Mouse (Mus musculus): ENCODE measurements at regions not wholly inside any gene's neighbourhood (a gene's known extent, or its start where the extent isn't known, plus 50 kb on each side); places are given as distances from the start of the nearest gene placed in this dataset.
A peak's percentile ranks its signal among the peaks of the same experiment; 100 is the strongest.

DNA sequence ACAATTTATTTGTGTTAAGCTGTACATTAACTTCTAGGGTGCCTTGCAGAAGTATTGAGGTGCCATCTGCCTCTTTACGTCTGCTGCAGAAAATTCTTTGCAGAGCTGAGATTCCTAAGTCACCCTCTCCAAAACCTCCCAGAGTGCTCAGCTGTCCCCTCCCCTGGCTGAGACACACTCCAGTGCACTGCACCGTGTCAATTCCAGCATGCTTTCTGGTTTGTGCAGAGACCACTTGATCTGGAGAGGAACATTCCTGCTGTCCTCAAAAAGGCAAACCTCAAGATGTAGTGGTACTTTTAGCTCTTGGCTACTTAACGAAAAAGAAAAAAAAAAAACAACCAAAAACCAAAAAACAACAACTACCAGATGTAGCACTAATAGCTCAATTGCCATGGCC, 145.2 kb upstream of the Krr1 start:
- WGBS: 54% methylated on average over 3 of the region's 3 CpGs

DNA sequence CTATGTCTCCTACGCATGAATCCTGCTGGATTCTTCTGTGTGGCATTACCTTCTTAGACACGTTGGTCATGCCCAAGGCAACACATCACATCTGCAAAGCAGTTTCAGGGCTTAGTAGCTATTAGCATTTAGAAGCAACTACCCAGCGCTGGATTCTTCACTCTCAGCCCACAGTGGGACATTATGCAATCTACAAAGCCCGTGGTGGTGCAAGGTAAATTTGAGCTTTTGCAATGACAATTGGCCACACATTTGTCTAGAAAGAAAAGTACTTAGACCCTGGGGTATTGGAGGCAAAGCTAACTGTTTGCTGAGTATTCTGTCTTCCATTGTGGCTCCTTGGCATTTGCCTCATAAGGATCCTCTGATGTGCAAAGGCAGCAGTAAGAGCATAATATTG, 144.5 kb upstream of the Krr1 start:
- 85% methylated on average over 4 of the region's 4 CpGs for WGBS
- no peak for DNase-seq (ENCODE audit: low spot score, missing footprints)
- no peaks in the 10 kb centered on the region for H3K27me3 ChIP-seq (ENCODE audit: control insufficient read depth, insufficient read depth, low read length)
- H3K27ac ChIP-seq (ENCODE audit: low read depth, low read length): no peak overlapping the region
- no peak overlapping the region for H3K4me3 ChIP-seq (ENCODE audit: low read depth, low read length)
- H3K9ac ChIP-seq (ENCODE audit: low read length): no peak overlapping the region
- no peak overlapping the region for H3K4me2 ChIP-seq
- no peaks in the 10 kb centered on the region for H3K4me1 ChIP-seq (ENCODE audit: control insufficient read depth, insufficient read depth, low read length)
- H3K9me3 ChIP-seq (ENCODE audit: control insufficient read depth, low read length): no peaks in the 10 kb centered on the region
- no peak for ATAC-seq (ENCODE audit: low FRiP score)
- no peaks in the 10 kb centered on the region for H3K36me3 ChIP-seq (ENCODE audit: control insufficient read depth, insufficient read depth, low read length)

More for the DNA sequence above, 145.2 kb upstream of the Krr1 start:
- ATAC-seq (ENCODE audit: low FRiP score) (no peak), DNase-seq (ENCODE audit: low spot score, missing footprints) (no peak)
- Histone ChIP-seq H3K4me1 (ENCODE audit: control insufficient read depth, insufficient read depth, low read length) (no peaks in the 10 kb centered on the region), H3K9me3 (ENCODE audit: control insufficient read depth, low read length) (no peaks in the 10 kb centered on the region), H3K36me3 (ENCODE audit: control insufficient read depth, insufficient read depth, low read length) (no peaks in the 10 kb centered on the region), H3K27ac (ENCODE audit: low read depth, low read length) (no peak overlapping the region), H3K4me3 (ENCODE audit: low read depth, low read length) (no peak overlapping the region), H3K27me3 (ENCODE audit: control insufficient read depth, insufficient read depth, low read length) (no peaks in the 10 kb centered on the region), H3K4me2 (no peak overlapping the region), H3K9ac (ENCODE audit: low read length) (no peak overlapping the region)

DNA sequence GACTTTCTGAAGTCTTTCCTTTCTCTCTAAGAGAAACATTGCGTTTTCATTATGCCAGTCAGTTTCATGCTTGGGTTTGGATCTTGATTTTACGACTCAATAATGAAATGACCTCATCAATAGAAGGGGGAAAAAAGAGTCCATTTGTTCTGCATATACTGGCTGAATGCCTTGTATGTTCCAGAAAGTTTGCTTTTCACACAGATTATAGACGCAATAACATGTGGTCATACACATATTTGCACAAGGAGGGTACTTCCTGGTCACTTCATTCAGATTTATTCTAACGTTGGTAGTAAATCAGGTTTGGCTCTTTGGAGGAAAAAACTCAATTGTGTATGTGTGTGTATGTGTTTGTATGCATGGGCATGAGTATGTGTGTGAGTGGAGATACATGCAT, 143.9 kb upstream of the Krr1 start:
- H3K36me3 ChIP-seq (ENCODE audit: control insufficient read depth, insufficient read depth, low read length): no peaks in the 10 kb centered on the region
- no peak overlapping the region for H3K9ac ChIP-seq (ENCODE audit: low read length)
- DNase-seq (ENCODE audit: low spot score, missing footprints) (no peak), ATAC-seq (ENCODE audit: low FRiP score) (no peak)
- no peaks in the 10 kb centered on the region for H3K9me3 ChIP-seq (ENCODE audit: control insufficient read depth, low read length)
- H3K27ac ChIP-seq (ENCODE audit: low read depth, low read length): no peak overlapping the region
- no peaks in the 10 kb centered on the region for H3K4me1 ChIP-seq (ENCODE audit: control insufficient read depth, insufficient read depth, low read length)
- no peak overlapping the region for H3K4me2 ChIP-seq
- WGBS: 90% methylated on average over 4 of the region's 4 CpGs
- no peaks in the 10 kb centered on the region for H3K27me3 ChIP-seq (ENCODE audit: control insufficient read depth, insufficient read depth, low read length)
- no peak overlapping the region for H3K4me3 ChIP-seq (ENCODE audit: low read depth, low read length)

DNA sequence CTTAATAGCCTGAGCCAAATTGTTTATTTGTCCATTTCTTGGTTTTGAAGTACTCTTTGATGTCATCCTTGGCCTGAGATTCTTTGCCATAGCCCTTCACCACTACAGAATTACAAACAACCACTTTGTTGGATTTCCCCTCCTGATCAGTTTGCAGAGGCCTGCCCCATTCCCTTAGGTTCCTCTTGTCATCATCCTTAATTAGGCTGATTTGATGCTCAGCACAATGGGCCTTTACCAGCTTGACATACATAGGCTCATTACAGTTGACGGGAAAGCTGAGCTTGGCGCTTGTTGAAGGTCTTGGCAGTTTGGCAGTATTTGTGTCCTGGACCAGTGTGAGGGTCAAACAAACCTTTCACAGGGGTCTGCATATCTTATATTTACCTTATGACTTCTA, 143.2 kb upstream of the Krr1 start:
- WGBS: 83% methylated on average over 2 of the region's 2 CpGs
- DNase-seq (ENCODE audit: low spot score, missing footprints) (no peak), ATAC-seq (ENCODE audit: low FRiP score) (no peak)
- no peaks in the 10 kb centered on the region for H3K9me3 ChIP-seq (ENCODE audit: control insufficient read depth, low read length)
- no peaks in the 10 kb centered on the region for H3K4me1 ChIP-seq (ENCODE audit: control insufficient read depth, insufficient read depth, low read length)
- no peak overlapping the region for H3K4me3 ChIP-seq (ENCODE audit: low read depth, low read length)
- H3K4me2 ChIP-seq: no peak overlapping the region
- H3K27ac ChIP-seq (ENCODE audit: low read depth, low read length): no peak overlapping the region
- H3K27me3 ChIP-seq (ENCODE audit: control insufficient read depth, insufficient read depth, low read length): no peaks in the 10 kb centered on the region
- H3K36me3 ChIP-seq (ENCODE audit: control insufficient read depth, insufficient read depth, low read length): no peaks in the 10 kb centered on the region
- no peak overlapping the region for H3K9ac ChIP-seq (ENCODE audit: low read length)

DNA sequence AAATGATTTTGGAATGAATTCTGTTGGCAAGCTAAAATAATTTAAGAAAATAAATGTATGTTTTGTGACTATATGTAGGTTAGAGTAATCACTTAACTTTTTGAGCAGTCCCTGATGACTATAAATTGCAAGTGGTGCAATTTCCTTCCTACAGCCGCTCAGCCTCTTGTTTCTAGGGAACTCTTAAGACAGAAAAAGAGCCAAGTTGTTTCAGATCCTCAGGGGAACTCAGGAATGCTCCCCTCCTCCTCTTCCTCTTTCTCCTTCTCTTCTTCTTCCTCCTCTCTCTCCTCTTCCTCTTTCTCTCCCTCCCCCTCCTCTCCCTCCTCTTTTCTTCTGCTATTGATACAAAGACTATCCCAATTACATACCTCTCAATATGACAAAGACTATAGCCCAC, 141.4 kb upstream of the Krr1 start:
- WGBS: 60% methylated on average over 1 of the region's 1 CpGs
- peaks cover under 1% of the 10 kb centered on the region for H3K4me1 ChIP-seq (ENCODE audit: control insufficient read depth, insufficient read depth, low read length)
- H3K9ac ChIP-seq (ENCODE audit: low read length): no peak overlapping the region
- H3K36me3 ChIP-seq (ENCODE audit: control insufficient read depth, insufficient read depth, low read length): no peaks in the 10 kb centered on the region
- no peak overlapping the region for H3K27ac ChIP-seq (ENCODE audit: low read depth, low read length)
- no peak for ATAC-seq (ENCODE audit: low FRiP score)
- no peak for DNase-seq (ENCODE audit: low spot score, missing footprints)
- H3K4me3 ChIP-seq (ENCODE audit: low read depth, low read length): no peak overlapping the region
- H3K4me2 ChIP-seq: no peak overlapping the region
- no peaks in the 10 kb centered on the region for H3K27me3 ChIP-seq (ENCODE audit: control insufficient read depth, insufficient read depth, low read length)
- no peaks in the 10 kb centered on the region for H3K9me3 ChIP-seq (ENCODE audit: control insufficient read depth, low read length)

DNA sequence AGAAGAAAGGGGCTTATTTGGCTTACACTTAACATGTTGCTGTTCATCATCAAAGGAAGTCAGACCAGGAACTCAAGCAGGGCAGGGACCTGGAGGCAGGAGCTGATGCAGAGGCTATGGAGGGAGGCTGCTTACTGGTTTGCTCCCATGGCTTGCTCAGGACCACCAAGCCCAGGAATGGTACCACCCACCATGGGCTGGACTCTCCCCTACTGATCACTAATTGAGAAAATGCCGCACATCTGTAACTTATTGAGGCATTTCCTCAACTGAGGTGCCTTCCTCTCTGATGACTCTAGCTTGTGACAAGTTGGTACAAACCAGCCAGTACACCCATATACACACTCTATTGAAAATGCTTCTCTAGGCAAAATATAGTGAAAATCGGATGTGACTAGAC, 138.9 kb upstream of the Krr1 start:
- no peak for ATAC-seq (ENCODE audit: low FRiP score)
- H3K9ac ChIP-seq (ENCODE audit: low read length): no peak overlapping the region
- H3K27me3 ChIP-seq (ENCODE audit: control insufficient read depth, insufficient read depth, low read length): no peaks in the 10 kb centered on the region
- no peak for DNase-seq (ENCODE audit: low spot score, missing footprints)
- no peaks in the 10 kb centered on the region for H3K36me3 ChIP-seq (ENCODE audit: control insufficient read depth, insufficient read depth, low read length)
- 79% methylated on average over 2 of the region's 2 CpGs for WGBS
- H3K27ac ChIP-seq (ENCODE audit: low read depth, low read length): no peak overlapping the region
- no peak overlapping the region for H3K4me2 ChIP-seq
- no peaks in the 10 kb centered on the region for H3K9me3 ChIP-seq (ENCODE audit: control insufficient read depth, low read length)
- no peak overlapping the region for H3K4me3 ChIP-seq (ENCODE audit: low read depth, low read length)
- peaks cover 7% of the 10 kb centered on the region for H3K4me1 ChIP-seq (ENCODE audit: control insufficient read depth, insufficient read depth, low read length)

DNA sequence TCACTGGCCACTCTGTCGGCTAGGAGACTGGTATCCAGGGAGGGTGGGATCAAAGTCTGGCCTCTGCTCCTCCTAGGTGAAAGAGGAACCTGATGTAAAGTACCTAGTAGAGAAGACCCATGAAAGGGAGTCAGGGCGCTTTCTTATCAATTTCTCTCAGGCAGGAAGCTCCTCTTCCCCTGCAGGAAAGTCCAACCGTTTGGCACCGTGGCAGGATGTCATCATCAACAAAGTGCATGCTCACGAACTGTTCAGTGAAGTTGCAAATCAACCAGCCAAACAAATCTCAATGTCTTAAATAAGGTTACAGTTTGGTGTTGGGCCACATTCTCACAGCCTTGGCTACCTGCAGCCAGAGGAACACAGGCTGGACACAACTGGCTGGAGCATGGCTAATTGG, 138.2 kb upstream of the Krr1 start:
- DNase-seq (ENCODE audit: low spot score, missing footprints) (peak; percentile 84), ATAC-seq (ENCODE audit: low FRiP score) (no peak)
- peaks cover 7% of the 10 kb centered on the region for H3K4me1 ChIP-seq (ENCODE audit: control insufficient read depth, insufficient read depth, low read length)
- 72% methylated on average over 5 of the region's 5 CpGs for WGBS
- no peak overlapping the region for H3K4me3 ChIP-seq (ENCODE audit: low read depth, low read length)
- no peak overlapping the region for H3K27ac ChIP-seq (ENCODE audit: low read depth, low read length)
- no peaks in the 10 kb centered on the region for H3K36me3 ChIP-seq (ENCODE audit: control insufficient read depth, insufficient read depth, low read length)
- no peaks in the 10 kb centered on the region for H3K9me3 ChIP-seq (ENCODE audit: control insufficient read depth, low read length)
- no peak overlapping the region for H3K9ac ChIP-seq (ENCODE audit: low read length)
- no peaks in the 10 kb centered on the region for H3K27me3 ChIP-seq (ENCODE audit: control insufficient read depth, insufficient read depth, low read length)
- H3K4me2 ChIP-seq: no peak overlapping the region

DNA sequence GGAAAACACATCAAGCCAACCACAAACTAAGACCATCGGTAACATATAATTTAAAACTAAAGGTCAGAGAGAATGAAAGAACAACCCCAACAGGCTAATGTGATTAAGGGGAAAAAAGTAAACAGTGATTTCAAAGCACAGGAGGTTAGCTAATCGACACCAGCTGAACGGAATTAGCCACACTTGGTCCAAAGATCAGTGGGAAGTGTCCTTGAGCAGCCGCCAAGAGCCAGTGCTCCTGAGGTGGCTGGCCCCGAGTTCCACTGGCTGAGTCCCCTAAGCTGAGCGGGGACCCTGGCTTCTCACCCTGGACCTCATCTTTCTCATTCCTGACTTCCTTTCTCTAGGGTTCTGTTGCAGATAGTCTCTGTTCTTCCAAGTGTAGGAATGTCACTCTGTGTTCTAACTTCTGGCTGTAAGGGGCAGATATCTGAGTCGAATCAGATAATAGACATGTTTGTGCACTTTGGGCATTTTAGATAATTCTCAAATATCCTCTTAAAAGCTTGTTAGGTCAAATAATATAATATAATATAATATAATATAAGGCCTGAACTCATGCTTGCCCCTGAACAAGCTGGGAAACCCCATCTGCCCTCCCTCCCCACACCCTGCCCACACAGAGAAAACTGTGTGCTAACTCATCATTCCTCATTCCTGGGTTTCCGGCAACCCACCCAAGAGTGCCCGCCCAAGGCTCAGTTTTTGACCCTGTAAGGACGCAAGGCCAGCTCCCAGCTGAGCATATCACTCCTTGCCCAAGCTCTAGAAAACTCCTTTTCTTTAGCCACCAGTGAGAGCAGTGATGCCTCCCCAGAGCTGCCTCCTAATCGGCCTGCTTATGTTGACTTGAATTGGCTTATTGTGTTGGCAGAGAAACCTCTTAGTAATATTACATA, 137.3 kb upstream of the Krr1 start:
- ATAC-seq (ENCODE audit: low FRiP score) (no peak), DNase-seq (ENCODE audit: low spot score, missing footprints) (no peak)
- WGBS: 39% methylated on average over 11 of the region's 11 CpGs
- H3K27me3 ChIP-seq (ENCODE audit: control insufficient read depth, insufficient read depth, low read length): no peaks in the 10 kb centered on the region
- no peaks in the 10 kb centered on the region for H3K9me3 ChIP-seq (ENCODE audit: control insufficient read depth, low read length)
- H3K9ac ChIP-seq (ENCODE audit: low read length): no peak overlapping the region
- H3K4me1 ChIP-seq (ENCODE audit: control insufficient read depth, insufficient read depth, low read length): peaks cover 7% of the 10 kb centered on the region
- H3K27ac ChIP-seq (ENCODE audit: low read depth, low read length): no peak overlapping the region
- H3K4me3 ChIP-seq (ENCODE audit: low read depth, low read length): no peak overlapping the region
- H3K36me3 ChIP-seq (ENCODE audit: control insufficient read depth, insufficient read depth, low read length): no peaks in the 10 kb centered on the region
- no peak overlapping the region for H3K4me2 ChIP-seq

DNA sequence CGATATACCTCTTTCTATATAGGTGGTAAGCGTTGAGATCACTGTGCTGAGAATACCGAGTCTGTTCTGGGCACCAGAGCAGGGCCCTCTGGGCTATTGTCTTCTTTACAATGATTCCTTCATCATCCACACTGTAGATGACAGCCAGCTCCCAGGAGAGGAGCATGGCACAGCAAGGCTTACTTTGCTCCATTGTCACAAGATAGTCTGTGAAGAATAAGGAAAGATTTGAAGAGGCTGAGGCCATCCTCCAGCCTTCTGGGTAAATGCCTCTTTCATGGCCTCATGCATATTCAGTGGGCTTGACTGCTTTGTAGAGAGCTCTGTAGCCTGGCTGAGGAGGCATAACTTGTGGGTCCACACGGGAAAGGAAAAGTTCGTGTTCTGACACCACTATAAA, 136.3 kb upstream of the Krr1 start:
- H3K9ac ChIP-seq (ENCODE audit: low read length): no peak overlapping the region
- WGBS: 42% methylated on average over 5 of the region's 5 CpGs
- no peak overlapping the region for H3K4me2 ChIP-seq
- no peak overlapping the region for H3K27ac ChIP-seq (ENCODE audit: low read depth, low read length)
- H3K9me3 ChIP-seq (ENCODE audit: control insufficient read depth, low read length): no peaks in the 10 kb centered on the region
- peaks cover 7% of the 10 kb centered on the region for H3K4me1 ChIP-seq (ENCODE audit: control insufficient read depth, insufficient read depth, low read length)
- H3K36me3 ChIP-seq (ENCODE audit: control insufficient read depth, insufficient read depth, low read length): no peaks in the 10 kb centered on the region
- no peak overlapping the region for H3K4me3 ChIP-seq (ENCODE audit: low read depth, low read length)
- DNase-seq (ENCODE audit: low spot score, missing footprints): no peak
- ATAC-seq (ENCODE audit: low FRiP score): peak; percentile 78
- H3K27me3 ChIP-seq (ENCODE audit: control insufficient read depth, insufficient read depth, low read length): no peaks in the 10 kb centered on the region

All from midbrain, embryonic 11.5 days (tissue).